Mouse (Mus musculus) intestine, postnatal 0 days (tissue): ENCODE measurements around the gene H2al1d. TPM values are rescaled to one million over a fixed set of nuclear protein-coding genes. Genes with fewer than 3 reads are reported as not detected.
"Not testable (repeated sequence)": the region's sequence is repeated elsewhere in the genome, so short reads cannot be mapped to it uniquely, and the experiment has no call there.

Experiments
- ATAC-seq: fragments of 200-750 bp; cut with Nextera tagmentation; 2 replicates; pipeline ENCODE4 v1.8.0; 2017; ENCODE audit warnings: mild to moderate bottlenecking, moderate TSS enrichment, moderate library complexity
- H3K27ac ChIP-seq: fragments of 300-500 bp; sonication (generic); 2 replicates; pipeline ENCODE4 v1.5.1; 2014; ENCODE audit warnings: mild to moderate bottlenecking, low read depth, low read length, moderate library complexity
- H3K27me3 ChIP-seq: fragments of 300-500 bp; sonication (generic); replicated peaks from 2 replicates; pipeline ENCODE4 v1.6.1; 2014; ENCODE audit warnings: low read length, mixed read lengths; ENCODE audit not compliant: control insufficient read depth, insufficient read depth
- H3K36me3 ChIP-seq: fragments of 300-500 bp; sonication (generic); 2 replicates; pipeline ENCODE4 v1.6.1; 2014; ENCODE audit warnings: mild to moderate bottlenecking, moderate library complexity; ENCODE audit not compliant: control insufficient read depth, insufficient read depth
- H3K4me1 ChIP-seq: fragments of 300-500 bp; sonication (generic); replicated peaks from 2 replicates; pipeline ENCODE4 v1.6.1; 2014; ENCODE audit warnings: antibody characterized with exemption, low read length, mixed read lengths; ENCODE audit not compliant: control insufficient read depth, insufficient read depth
- H3K4me2 ChIP-seq: fragments of 300-500 bp; sonication (generic); replicated peaks from 2 replicates; pipeline ENCODE4 v1.6.1; 2014; ENCODE audit warnings: low read depth, mild to moderate bottlenecking, moderate library complexity
- H3K4me3 ChIP-seq: fragments of 300-500 bp; sonication (generic); 2 replicates; pipeline ENCODE4 v1.5.1; 2014; ENCODE audit warnings: low read depth, low read length
- H3K9ac ChIP-seq: fragments of 300-500 bp; sonication (generic); 2 replicates; pipeline ENCODE4 v1.6.1; 2014; ENCODE audit warnings: mild to moderate bottlenecking, low read depth, low read length
- H3K9me3 ChIP-seq: fragments of 300-500 bp; sonication (generic); 2 replicates; pipeline ENCODE4 v1.6.1; 2016; ENCODE audit warnings: mixed run types; ENCODE audit not compliant: control insufficient read depth
- CTCF ChIP-seq: sonication (generic); IDR thresholded peaks from 2 replicates; pipeline ENCODE4 v1.5.1; 2016; ENCODE audit warnings: low read depth, mild to moderate bottlenecking, control low read depth, antibody characterized with exemption, moderate library complexity
- WGBS: fragments of 180-500 bp; shearing (Covaris S2); extraction: QIAGEN DNeasy Blood & Tissue Kit; methylation state at CpG from one replicate; pipeline ENCODE4 v1.1.7; 2014; 5-methylcytosine and 5-hydroxymethylcytosine counted together
- polyA plus RNA-seq: library from polyadenylated mRNA; unstranded; fragments of >200 nt; fragmentation: Nextera tagmentation; extraction: Ambion mirVana; gene quantifications from 2 replicates; pipeline ENCODE4 v1.2.1, GENCODE M21; 2015

The H2al1d gene
- polyA plus RNA-seq, 1 experiment from 2014 or later, result not detected

DNA sequence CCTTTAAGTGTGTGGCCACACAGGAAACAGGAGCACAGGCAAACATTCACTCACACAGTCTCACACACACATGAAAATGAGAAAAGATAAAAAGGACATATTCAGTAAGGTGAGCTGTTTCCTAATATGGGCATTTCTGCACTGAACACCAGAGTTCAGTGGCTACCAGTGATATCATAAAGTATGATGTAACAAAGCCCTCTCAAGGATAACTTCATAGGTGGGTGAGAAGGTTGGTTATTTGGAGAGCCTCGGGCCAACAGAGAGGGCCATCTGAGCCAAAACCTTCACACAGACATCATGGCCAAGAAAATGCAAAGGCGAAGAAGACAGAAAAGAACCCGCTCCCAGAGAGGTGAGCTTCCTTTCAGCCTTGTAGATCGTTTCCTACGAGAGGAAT is 15.7 kb downstream of the H2al1d start, which contains the start of gene H2al1i:
TSS of gene H2al1i (plus strand) at position 301 of the 400 bp plus-strand sequence.
- H3K4me1 ChIP-seq, H3K4me2 ChIP-seq, H3K27me3 ChIP-seq, H3K27ac ChIP-seq, H3K9me3 ChIP-seq, ATAC-seq, H3K36me3 ChIP-seq, H3K9ac ChIP-seq, H3K4me3 ChIP-seq: not testable (repeated sequence)
- 100% methylated on average over 3 of the region's 5 CpGs for WGBS

DNA sequence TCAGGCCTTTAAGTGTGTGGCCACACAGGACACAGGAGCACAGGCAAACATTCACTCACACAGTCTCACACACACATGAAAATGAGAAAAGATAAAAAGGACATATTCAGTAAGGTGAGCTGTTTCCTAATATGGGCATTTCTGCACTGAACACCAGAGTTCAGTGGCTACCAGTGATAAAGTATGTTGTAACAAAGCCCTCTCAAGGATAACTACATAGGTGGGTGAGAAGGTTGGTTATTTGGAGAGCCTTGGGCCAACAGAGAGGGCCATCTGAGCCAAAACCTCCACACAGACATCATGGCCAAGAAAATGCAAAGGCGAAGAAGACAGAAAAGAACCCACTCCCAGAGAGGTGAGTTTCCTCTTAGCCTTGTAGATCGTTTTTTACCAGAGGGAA is 18.9 kb downstream of the H2al1d start, which contains the start of gene H2al1j:
TSS of gene H2al1j (plus strand) at position 301 of the 400 bp plus-strand sequence.
- not testable (repeated sequence) for H3K9ac ChIP-seq, H3K27ac ChIP-seq, H3K4me1 ChIP-seq, H3K4me3 ChIP-seq, H3K4me2 ChIP-seq, H3K27me3 ChIP-seq, ATAC-seq, H3K9me3 ChIP-seq, H3K36me3 ChIP-seq
- 85% methylated on average over 2 of the region's 2 CpGs for WGBS

DNA sequence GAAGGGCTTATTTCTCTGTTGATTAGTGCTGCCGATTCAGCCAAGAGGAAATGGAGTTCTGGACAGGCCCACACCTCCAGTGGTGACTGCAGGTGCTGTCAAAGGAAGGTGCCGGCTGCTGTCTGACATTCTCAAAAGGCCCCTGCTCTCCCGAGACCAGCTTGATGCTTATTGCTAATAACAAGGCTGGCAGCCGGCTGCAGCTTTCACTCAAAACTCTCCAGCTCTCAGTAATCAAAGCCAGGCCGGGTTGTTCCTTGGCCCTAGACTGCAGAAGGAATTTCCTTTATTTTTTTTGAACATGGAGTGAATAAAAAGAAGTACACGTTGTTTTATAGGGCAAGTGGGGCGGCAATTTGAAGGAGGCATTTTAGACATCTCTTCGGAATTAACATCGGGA is 37.1 kb downstream of the H2al1d start:
- Histone ChIP-seq H3K9me3 (no peaks in the 10 kb centered on the region), H3K9ac (no peak overlapping the region), H3K36me3 (no peaks in the 10 kb centered on the region), H3K27ac (no peak overlapping the region), H3K27me3 (no peaks in the 10 kb centered on the region), H3K4me3 (no peak overlapping the region), H3K4me2 (no peak overlapping the region), H3K4me1 (no peaks in the 10 kb centered on the region)
- no peak for TF ChIP-seq CTCF
- no peak for ATAC-seq
- 78% methylated on average over 9 of the region's 9 CpGs for WGBS

DNA sequence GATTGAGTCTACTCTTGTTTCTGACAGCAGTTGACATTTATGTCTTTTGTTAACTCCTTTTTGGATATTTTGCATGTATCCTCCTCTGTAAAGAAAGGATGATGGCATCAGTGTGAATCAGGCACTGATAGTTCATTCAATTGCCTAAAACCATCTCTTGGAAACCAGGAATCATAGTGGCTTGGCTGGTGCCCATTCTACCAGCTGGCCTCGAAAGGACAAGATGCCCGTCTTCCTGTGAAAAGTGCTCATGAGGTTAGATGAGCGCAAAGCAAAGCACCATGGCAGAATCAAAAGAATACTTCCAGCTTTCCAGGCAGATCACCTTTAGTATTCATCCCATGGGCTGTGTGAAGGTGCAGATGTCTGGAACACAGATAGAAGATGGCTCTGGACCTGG is 38.1 kb downstream of the H2al1d start:
- WGBS, result 91% methylated on average over 3 of the region's 3 CpGs
- no peak overlapping the region for H3K27ac ChIP-seq
- no peaks in the 10 kb centered on the region for H3K4me1 ChIP-seq
- H3K9me3 ChIP-seq, result no peaks in the 10 kb centered on the region
- H3K27me3 ChIP-seq, result no peaks in the 10 kb centered on the region
- no peak overlapping the region for H3K9ac ChIP-seq
- no peak overlapping the region for H3K4me2 ChIP-seq
- no peaks in the 10 kb centered on the region for H3K36me3 ChIP-seq
- no peak overlapping the region for H3K4me3 ChIP-seq
- no peak for ATAC-seq
- no peak for TF ChIP-seq CTCF

Other genes starting within 250 kb of the H2al1d start
- gene H2al1a, start 9.6 kb upstream of the H2al1d start, polyA plus RNA-seq, result not detected in 2 replicates
- gene H2al1b, start 6.4 kb upstream of the H2al1d start, polyA plus RNA-seq, result not detected in 2 replicates
- gene H2al1c, start 3.2 kb upstream of the H2al1d start, polyA plus RNA-seq, result not detected in 2 replicates
- not detected in 2 replicates for gene H2al1e, start 3.1 kb downstream of the H2al1d start, polyA plus RNA-seq
- gene H2al1f, start 6.3 kb downstream of the H2al1d start, polyA plus RNA-seq, result not detected in 2 replicates
- gene H2al1g, start 9.4 kb downstream of the H2al1d start, polyA plus RNA-seq, result not detected in 2 replicates
- not detected in 2 replicates for gene H2al1h, start 12.7 kb downstream of the H2al1d start, polyA plus RNA-seq
- not detected in 2 replicates for gene H2al1i, start 15.8 kb downstream of the H2al1d start, polyA plus RNA-seq
- gene H2al1j, start 19.0 kb downstream of the H2al1d start, polyA plus RNA-seq, result not detected in 2 replicates